Mouse (Mus musculus): ENCODE results near the gene Nubpl. TPM values are rescaled to one million over a fixed set of nuclear protein-coding genes. Genes with fewer than 3 reads are reported as not detected.
"Not testable (repeated sequence)": the region's sequence is repeated elsewhere in the genome, so short reads cannot be mapped to it uniquely, and the experiment has no call there.

Gene Nubpl
- 10 to 100 TPM; 10.1 to 16.2 (median 13.7) TPM for total RNA-seq (2022)

DNA sequence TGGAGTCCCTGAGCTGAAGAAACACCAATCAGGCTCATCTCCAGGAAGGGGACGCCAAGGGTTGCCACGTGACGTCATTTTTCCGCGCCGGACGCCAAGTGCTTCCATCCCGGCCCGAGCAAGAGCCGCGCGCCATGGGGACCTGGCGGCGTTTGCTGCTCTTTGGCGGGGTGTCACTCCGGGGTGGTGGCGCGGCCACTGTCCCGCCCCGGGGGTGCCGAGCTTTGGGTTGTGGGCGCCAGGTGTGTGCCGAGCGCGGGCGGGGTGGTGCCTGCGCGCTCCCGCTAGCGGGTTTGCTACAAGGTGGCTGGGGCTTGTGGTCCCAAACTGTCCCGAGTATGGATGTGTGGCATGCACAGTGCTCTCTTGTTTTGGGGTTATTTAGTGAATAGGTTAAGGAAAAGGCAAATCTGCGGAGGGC is at the start of gene Nubpl:
Gene Nubpl, plus strand, starts transcription at position 88 of the 421 bp plus-strand sequence.
- DNase-seq: peak; percentile 93

DNA sequence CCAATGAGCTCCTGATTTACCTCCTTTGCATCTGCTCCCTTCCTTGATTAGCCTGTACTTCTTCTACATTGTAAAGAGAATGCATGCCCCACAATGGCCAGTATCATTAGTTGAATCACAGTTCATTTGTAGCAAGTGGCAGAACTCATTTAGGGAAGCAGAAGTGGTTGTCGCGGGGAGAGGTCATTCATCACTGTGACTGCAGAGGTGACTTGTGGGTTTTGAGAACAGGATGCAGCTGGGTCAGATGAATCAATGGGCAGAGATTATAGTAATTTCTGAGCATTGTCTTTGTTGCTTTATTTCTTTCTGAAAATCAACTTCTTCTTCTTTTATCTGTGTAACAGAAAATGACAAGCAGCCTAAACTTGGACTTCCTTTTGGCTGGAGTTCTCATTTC is 48.2 kb upstream of the Nubpl start:
- DNase-seq: no peak

- not testable (repeated sequence) for DNase-seq
Measured at GRCm38 (mm10) chr12:52079296-52079695, 18.2 kb upstream of the Nubpl start.

DNA sequence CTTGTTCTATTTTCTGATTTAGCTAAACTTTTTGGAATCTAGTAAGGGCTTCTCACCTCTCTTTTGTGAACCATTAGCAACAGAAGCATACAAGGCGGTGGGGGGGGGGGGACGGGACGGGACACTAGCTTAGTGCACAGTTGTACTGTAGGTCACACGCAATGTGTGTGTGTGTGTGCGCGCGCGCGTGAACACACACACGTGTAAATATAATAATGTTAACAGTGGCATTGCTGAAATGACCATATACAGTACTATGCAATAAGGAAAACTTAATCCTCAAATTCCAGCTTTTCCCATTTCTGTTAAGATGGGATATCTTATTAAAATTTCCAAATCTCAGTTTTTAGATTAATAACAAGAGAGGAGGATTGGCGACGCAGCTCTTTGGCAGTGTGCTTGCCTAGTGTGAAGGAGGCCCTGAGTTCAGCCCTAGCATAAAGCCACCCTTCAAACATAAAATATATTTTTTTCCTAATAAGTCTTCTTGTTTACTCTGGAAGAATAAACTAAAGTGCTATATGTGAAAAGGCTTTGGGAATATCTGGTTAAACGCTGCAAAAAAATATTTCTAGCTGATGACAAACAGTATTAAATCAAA is 388 bp upstream of the Nubpl start:
- no peak for DNase-seq

DNA sequence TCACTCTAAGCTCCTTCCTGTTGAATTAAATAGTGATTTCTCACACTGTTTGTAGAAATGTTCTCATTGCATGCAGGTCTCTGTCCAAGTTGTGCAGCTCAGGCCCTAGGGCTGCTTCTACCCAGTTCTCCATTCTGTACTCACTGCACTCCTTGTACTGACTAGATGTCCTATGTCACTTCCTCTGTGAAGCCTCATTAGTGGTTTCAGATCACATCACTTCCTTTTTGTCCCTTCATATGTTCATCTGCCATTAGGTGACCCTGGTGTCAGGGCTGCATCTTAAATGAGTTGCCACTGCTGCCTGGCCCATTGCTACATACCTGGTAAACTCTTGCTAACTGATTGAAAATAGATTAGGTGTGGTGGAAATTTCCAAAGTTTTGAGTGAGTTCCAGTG is 22.7 kb downstream of the Nubpl start:
- DNase-seq: no peak

GRCm38 (mm10) chr12:52126407-52126806 is 28.9 kb downstream of the Nubpl start:
- DNase-seq: peak; percentile 15

- no peak for DNase-seq
Measured at GRCm38 (mm10) chr12:52129072-52129471, 31.5 kb downstream of the Nubpl start.

- DNase-seq: peak; percentile 6
Measured at GRCm38 (mm10) chr12:52132256-52132655, 34.7 kb downstream of the Nubpl start.

GRCm38 (mm10) chr12:52138296-52138695 is 40.8 kb downstream of the Nubpl start:
- DNase-seq: no peak

GRCm38 (mm10) chr12:52146639-52147038 is 49.1 kb downstream of the Nubpl start:
- DNase-seq: no peak

DNA sequence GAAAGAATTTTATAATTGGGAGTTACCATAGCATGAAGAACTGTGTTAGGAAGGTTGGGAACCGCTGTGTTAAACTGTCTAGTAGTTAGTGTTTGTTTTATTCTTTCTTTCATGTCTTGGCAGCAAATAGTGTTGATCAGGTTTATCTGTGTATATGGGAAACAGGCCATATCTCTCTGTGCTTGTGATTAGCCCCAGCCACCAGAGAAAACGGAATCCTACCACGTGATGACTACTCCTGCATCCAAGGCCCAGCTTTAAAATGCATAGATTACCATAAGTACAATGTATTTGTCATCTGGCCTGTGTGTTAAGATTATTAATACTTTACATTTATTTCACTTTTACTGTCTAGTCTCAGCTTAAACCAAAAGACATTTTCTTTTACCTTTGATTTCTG is 51.9 kb downstream of the Nubpl start:
- DNase-seq: no peak

DNA sequence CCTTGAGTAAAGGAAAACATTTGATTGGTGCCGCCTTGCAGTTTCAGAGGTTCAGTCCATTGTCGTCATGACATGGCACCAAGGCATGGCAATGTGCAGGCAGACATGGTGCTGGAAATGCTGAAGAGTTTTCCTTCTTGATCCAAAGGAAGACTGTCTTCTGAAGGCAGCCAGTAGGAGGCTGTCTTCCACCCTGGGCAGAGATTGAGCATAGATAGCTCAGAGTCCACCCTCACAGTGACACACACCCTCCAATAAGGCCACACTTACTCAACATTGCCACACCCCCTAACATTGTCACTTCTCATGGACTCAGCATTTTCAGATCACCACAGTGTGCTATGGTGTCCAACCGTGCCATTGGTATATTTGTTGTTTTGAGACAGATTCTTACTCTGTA is 54.5 kb downstream of the Nubpl start:
- no peak for DNase-seq

- DNase-seq: no peak
Measured at GRCm38 (mm10) chr12:52154906-52155305, 57.4 kb downstream of the Nubpl start.

DNA sequence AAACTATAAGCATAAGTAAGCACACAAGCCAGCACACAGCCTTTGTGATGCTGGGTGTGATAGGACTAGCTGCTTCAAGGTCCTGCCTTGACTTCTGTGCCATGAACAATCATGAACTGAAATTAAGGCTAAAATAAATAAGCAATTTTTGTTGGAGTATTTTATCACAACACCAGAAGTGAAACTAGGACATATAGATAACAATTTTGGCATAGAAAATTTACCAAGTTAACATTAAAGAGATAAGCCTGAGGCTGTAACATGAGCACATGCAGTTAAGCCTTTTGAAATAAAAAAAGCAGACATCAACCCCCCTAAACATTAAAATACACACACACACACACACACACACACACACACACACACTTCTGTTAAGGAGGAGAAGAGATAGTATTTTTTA is 66.9 kb downstream of the Nubpl start:
- DNase-seq: no peak

GRCm38 (mm10) chr12:52186205-52186793 is 88.8 kb downstream of the Nubpl start:
- DNase-seq: no peak

- DNase-seq: no peak
Measured at GRCm38 (mm10) chr12:52186963-52187590, 89.5 kb downstream of the Nubpl start.

DNA sequence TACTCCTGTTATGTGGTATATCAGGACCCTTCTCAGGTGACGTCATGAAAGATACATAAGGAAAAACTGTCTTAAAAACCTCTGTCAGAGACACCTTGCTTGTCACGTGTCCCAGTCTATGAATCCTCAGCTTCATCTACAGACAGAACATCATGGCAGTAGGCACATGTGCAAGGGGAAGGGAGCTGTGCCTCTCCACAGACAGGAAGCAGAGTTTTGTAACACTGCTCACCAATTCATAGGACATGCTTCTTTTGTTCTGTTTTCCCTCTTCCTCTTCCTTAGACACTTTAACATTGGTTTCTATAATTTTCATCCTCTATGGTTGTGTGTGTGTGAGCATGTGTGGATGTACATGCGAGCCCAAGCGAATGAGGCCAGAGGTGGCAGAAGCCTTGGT is 100.9 kb downstream of the Nubpl start:
- no peak for DNase-seq

DNA sequence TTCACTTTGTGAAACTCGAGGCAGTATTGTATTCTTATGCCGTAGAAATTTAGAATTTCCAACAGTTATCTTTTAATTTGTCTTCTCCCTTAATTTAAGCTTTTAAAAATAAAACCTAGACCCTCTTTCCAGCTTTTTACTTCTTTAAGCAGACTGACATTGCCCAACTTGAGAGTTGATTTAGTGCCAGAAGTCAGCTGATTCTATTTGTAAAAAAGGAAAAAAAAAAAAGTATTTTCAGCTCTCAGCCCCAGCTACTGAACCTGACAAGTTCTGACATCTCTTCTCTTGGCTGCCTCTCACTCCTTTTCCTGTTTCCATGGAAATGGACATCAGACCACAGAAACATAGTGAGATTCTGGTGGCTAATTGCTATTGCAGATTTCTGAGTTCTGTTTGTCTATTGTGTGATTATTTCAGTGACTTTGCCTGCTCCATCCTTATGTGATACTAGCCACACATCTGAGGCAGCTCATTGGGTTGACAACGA is 111.6 kb downstream of the Nubpl start:
- no peak for DNase-seq

GRCm38 (mm10) chr12:52211144-52211543 is 113.6 kb downstream of the Nubpl start:
- DNase-seq: no peak

- no peak for DNase-seq
Measured at GRCm38 (mm10) chr12:52214837-52215236, 117.3 kb downstream of the Nubpl start.

GRCm38 (mm10) chr12:52224954-52225353 is 127.4 kb downstream of the Nubpl start:
- no peak for DNase-seq

DNA sequence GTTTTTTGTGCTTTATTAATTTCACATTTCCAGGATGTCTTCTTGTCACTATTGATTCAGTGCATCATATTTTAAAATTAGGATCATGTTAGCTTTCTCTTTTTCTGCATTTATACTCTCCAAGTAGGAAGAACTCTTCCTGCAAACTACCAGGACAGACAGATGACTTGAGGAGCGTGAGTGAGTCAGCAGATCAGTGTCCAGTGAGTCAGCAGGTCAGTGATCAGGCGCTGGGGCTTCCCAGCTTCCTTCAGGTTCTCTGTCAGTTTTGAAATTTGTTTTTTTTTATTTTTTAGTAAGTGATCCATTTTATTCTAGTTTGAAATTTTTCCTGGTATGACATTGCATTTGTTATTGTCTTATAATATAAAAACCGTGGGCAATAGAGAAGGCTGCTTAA is 131.2 kb downstream of the Nubpl start:
- DNase-seq: peak; percentile 19

- not testable (repeated sequence) for DNase-seq
Measured at GRCm38 (mm10) chr12:52231929-52232328, 134.4 kb downstream of the Nubpl start.

GRCm38 (mm10) chr12:52242712-52243111 is 145.2 kb downstream of the Nubpl start:
- no peak for DNase-seq

Measured in adrenal gland, adult 8-10 months (tissue).